Mouse (Mus musculus) retina, postnatal 7 days (tissue): ENCODE results near the gene Apobec3.
A peak's percentile ranks its signal among the peaks of the same experiment; 100 is the strongest.
"Not testable (repeated sequence)": the region's sequence is repeated elsewhere in the genome, so short reads cannot be mapped to it uniquely, and the experiment has no call there.

Experiments used
- DNase-seq: peaks from one replicate; pipeline ENCODE4 v3.0.0-alpha.2; 2012; ENCODE audit warnings: low read depth, low spot score

The Apobec3 gene

GRCm38 (mm10) chr15:79927637-79928122 lies 36.2 kb downstream of the Apobec3 start:
- DNase-seq = peak; percentile 66

GRCm38 (mm10) chr15:79928316-79928715 lies 36.9 kb downstream of the Apobec3 start:
- no peak for DNase-seq

DNA sequence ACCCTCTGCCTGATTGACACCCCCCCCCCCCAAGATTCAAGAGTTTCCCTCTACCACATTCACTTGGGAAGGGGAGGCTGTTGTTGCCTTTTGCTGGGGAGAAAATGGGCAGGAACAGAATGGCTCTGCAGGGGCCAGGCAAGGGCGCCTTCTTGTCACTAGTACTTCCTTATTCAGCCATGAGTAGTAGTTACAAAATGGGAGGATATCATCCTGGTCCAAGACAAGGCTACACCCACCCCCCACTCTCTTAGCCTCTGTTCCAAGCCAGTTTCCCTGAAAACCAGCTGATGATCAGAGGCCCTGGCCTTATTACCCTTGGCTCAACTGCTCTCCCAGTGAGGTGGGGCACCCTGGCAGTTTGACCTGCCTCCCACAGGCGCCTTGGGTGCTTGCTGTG lies 37.3 kb downstream of the Apobec3 start:
- DNase-seq = no peak

- no peak for DNase-seq
Measured at GRCm38 (mm10) chr15:79929734-79930133, 38.3 kb downstream of the Apobec3 start.

DNA sequence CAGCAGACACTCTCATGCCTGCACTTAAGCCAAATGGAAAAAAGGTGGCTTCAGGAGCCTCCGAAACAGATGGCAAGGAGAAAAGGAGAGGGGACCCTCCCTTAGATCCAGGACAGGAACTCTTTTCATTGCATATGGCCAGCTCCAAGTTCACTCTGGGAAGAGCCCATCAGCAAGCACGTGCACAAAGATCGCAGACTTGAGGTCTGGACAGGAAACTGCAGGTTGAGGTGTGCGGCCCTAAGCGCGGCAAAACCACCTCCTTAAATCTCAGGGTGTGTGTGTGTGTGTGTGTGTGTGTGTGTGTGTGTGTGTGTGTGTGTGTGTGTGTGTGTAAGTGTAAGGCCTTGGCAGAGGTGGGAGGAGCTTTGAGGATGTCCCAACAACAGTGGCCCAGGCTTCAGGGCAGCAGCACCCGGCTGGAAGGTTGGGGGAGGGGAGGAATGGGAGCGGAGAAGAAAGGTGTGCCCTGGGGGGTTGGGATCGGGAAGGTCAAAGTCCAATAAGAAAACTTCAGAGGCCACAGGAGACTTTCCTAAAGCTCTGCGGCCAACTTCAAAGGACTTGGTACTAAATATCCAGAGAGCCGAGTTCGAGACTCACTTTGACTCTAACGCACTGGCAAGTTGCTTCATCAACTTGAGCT lies 40.2 kb downstream of the Apobec3 start:
- no peak for DNase-seq

DNA sequence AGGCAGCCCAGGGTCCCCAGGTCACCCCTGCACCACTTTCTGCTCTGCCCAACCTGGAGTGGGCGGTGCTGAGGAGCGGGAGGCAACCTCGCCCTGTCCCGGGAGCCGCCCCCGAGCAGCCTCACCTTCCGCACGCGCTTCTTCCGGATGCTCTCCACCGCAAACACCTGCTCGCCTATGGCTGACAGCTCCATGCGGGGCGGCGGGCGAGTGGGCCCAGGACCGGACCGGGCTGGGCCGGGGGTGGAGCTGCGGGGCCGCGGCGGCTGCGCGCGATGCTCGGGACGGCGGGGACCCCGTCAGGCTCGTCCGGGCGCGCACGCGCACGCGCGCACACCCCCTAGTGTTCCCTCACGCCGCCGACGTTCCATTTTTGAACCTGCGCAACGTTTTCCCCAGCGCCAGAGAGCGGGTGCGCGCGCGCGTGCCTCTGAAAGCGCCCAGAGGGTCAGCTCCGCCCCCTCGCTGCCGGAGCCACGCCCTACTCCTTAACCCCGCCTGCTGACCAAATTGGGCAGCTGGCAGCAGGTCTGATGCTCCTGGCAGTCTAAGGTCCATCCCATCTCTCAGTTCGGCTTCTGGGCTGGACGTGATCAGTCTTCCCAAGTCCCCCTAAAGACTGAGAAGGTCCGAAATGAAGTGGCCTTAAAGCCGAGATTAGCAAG lies 41.0 kb downstream of the Apobec3 start:
- DNase-seq = peak; percentile 60

GRCm38 (mm10) chr15:79933052-79933669 lies 41.7 kb downstream of the Apobec3 start:
- no peak for DNase-seq

DNA sequence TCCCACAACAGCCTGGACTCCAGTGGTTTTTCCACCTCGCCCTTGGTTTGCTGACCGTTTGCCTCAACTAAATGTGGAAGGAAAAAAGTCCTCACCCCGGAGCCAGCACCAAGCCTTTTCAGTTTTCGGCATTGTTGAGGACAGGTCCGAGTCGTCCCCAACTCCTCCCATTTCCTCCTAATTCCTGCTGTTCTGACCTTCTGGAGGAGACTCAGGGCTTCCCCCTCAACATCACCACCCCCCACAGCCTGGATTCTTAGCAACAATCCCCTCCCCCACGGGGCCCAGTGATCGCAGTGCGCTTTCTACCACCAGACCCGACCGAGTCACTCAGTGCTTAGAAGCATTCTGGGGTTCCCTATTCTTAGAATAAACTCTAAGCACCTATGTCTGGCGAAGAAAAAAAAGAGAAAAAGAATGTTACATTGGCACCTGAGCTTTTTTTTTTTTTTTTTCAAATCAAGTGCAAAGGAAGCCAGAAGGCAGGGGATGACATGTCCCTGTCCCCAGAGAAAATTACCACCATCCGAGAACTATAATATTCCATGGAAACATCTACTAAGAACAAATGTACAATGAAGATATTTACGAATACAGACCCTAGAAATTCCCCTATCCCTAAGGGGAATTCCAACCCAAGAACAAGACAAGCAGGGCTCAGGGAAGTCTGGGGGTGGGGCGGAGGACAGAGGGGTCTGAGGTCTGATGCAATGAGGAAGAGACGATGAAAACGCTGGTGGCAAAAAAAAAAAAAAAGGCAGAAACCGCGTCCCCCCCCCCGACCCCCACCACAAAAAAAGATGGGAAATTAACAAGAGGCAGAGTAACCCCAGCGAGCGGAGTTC lies 42.4 kb downstream of the Apobec3 start:
- DNase-seq = no peak

DNA sequence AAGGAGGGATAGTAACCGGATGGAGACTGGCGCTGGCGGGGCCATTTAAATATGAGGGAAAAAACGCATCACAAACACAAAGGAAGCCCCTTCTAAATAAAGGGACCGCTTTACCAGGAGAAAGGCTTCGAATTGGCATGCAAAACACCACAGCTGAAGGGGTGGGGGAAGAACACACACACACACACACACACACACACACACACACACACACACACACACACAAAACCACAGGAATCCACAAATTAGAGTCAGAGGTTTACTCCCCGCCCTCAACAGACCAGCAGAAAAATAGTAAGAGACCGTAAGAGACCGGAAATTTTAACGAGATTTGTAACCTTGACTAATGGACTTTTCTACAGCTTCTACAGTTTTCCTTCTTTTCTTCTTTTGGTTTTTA lies 43.3 kb downstream of the Apobec3 start:
- no peak for DNase-seq

DNA sequence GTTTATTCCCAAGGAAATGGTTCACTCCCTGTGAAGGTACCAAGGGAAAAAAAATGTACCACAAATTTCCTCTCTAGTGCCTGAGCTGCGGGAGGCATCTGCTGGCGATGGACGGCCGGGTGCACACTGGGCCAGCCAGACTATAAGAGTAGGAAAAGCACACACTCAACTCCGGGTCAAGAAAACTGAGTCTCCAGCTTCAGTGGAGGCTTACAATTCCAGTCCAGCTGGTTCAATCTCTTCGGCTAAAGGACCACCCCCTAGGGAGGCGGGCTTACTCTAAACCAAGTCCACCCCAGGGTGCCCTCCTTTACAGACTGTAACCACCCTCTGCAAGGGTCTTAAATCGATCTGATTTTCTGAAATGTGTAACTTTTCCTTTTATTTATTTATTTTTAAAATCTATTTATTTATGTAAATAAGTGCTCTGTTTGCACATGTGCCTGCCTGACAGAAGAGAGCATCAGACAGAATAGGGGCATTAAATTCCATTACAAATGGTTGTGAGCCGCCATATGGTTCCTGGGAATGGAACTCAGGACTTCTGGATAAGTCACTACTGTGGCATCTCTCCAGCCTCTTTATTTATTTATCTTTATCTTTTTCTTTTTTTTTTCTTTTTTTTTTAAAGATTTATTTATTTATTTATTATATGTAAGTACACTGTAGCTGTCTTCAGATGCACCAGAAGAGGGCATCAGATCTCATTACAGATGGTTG lies 44.4 kb downstream of the Apobec3 start:
- DNase-seq = no peak

DNA sequence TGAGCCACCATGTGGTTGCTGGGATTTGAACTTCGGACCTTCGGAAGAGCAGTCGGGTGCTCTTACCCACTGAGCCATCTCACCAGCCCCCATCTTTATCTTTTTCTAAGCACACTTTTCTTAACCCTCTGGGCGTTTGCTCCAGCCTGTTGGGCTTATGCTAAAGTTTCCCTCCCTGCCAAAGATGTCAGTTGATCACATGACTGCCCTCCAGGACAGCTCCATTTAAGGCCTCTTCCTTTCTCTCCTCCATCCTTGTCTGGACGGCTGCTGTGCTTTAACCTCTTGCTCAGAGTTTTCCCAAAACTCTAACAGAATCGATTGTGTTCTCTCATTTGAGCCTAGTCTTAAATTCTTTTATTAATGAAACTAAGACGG lies 44.9 kb downstream of the Apobec3 start:
- DNase-seq = no peak

DNA sequence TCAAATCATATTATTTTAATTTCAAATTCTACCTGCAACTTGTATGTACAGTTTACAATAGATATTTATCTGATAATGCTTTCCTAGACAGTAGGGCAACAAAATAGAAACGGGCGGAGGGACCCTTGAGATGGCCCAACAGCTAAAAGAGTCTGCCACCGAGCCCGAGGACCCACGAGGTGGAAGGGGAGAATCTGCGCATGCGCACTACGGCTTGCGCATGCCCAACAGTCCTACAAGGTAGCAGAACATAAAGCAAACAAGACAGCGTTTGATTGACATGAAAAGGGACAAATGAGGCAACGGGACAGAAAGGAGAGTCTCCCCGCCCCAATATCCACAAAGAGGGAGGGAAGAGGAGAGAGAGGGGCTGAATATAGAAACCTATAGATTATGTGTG lies 47.6 kb downstream of the Apobec3 start:
- DNase-seq = no peak

GRCm38 (mm10) chr15:79939501-79939900 lies 48.0 kb downstream of the Apobec3 start:
- not testable (repeated sequence) for DNase-seq

DNA sequence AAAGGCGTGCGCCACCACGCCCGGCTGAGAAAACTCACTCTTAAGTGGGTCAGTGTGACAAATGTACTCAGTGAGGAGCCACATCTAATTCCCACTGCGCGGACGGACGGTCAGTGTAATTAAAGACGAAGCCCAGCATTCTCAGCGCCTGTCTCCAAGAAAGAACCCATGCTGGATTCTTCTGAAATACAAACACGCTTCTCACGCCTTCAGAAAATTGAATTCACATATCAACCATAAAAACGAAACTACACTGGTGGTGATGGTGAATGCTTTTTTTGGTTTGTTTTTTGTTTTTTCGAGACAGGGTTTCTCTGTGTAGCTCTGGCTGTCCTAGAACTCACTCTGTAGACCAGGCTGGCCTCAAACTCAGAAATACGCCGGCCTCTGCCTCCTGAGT lies 48.5 kb downstream of the Apobec3 start:
- DNase-seq = no peak

DNA sequence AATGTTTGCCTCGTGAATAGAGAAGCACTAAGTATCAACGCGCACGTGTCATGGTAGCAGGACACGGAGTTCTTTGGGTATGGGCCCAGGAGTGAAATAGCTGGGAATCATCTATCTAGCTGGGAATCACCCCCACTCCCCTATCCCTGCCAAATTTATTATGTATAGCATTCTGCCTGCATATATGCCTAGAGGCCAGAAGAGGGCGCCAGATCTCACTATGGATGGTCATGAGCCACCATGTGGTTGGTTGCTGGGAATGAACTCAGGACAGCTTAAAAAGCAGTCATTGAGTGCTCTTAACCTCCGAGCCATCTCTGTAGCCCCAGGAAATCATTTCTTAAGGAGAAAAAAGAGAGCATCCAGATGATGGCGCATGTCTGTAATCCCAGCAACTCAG lies 49.5 kb downstream of the Apobec3 start:
- no peak for DNase-seq

DNA sequence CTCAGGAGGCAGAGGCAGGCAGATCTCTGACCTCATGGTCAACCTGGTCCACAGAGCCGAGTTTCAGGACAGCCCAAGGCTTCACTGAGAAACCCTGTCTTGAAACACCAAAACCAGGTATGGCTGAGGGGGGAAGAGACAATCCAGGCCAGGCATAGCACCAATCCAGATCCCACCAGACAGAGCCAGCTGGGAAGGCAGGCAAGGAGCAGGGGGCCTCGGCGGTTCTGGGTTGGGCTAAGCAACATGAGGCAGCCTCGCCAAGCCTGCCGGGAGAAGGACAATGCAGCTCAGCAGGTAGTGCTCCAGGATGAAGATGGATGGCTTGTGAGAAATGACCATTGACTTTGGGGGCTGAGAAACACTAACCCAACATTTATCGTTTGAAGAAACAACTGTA lies 51.1 kb downstream of the Apobec3 start:
- no peak for DNase-seq

- DNase-seq = no peak
Measured at GRCm38 (mm10) chr15:79943584-79943983, 52.1 kb downstream of the Apobec3 start.

- DNase-seq = no peak
Measured at GRCm38 (mm10) chr15:79944948-79945347, 53.5 kb downstream of the Apobec3 start.

- peak; percentile 83 for DNase-seq
Measured at GRCm38 (mm10) chr15:79946022-79946421, 54.6 kb downstream of the Apobec3 start.

DNA sequence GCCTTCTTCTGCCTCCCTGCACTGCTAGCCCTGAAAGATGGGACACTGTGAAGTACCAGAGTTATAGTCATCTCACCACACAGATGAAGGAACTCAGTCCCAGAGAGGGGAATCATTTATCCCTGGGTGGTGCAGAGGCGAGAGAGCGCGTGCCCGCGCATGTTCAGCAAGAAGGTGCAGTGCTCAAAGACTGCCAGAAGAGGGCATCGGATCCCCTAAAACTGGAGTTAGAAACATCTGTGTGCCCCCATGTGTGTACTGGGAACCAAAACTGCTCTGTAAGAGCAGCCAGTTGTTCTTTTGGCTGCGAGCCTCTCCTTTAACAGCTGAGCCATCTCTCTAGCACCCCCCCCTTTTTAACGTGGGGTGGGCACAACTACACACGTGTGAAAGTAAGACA lies 55.3 kb downstream of the Apobec3 start:
- DNase-seq = no peak

DNA sequence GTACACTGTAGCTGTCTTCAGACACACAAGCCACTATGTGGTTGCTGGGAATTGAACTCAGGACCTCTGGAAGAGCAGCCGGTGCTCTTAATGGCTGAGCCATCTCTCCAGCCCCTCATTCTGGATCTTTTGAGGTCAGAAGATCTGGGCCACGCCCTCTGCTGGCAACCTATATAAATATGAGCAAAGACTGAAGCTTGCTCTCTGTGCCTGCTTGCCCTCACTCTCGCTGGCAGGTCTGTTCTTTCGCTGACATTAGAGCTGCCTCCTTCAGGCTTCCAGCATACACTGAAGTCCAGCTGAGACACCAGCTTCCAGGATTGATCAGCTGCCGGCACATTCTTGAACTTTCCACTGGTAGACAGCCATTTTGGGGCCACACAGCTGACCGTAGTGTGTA lies 56.2 kb downstream of the Apobec3 start:
- no peak for DNase-seq
